Mouse (Mus musculus) bone marrow, adult 2 months (tissue): ENCODE data around the gene Mrpl23.

Source experiments
- CTCF ChIP-seq: fragments of 200-500 bp; IDR thresholded peaks from 2 replicates; pipeline ENCODE4 v1.5.1; 2011; ENCODE audit warnings: low read length, control low read depth; ENCODE audit not compliant: control insufficient read depth, insufficient read depth
- POLR2A ChIP-seq: fragments of 200-500 bp; IDR thresholded peaks from 2 replicates; pipeline ENCODE4 v1.6.1; 2011; ENCODE audit warnings: low read depth, mild to moderate bottlenecking, control low read depth, low read length, borderline replicate concordance; ENCODE audit not compliant: control insufficient read depth

- no peak for TF ChIP-seq CTCF
- no peak for TF ChIP-seq POLR2A
Measured at GRCm38 (mm10) chr7:142570565-142570964, 38.1 kb downstream of the Mrpl23 start.
